Mouse (Mus musculus) layer of hippocampus, adult 6 months (tissue): Measurements from ENCODE around the gene Aire. TPM values are rescaled to one million over a fixed set of nuclear protein-coding genes. Genes with fewer than 3 reads are reported as not detected.

Source experiments
- long read RNA-seq, 2 experiments: library from polyadenylated mRNA; unstranded; transcript quantifications; one replicate each; pipeline ENCODE4 v2.0.0; 2019 to 2020
- polyA plus RNA-seq: library from polyadenylated mRNA; unstranded; fragments of <200 nt; fragmentation: Nextera tagmentation; gene quantifications from 2 replicates; pipeline ENCODE4 v1.2.3, GENCODE M21; 2021

Aire gene
- not detected in 2 replicates for polyA plus RNA-seq
- long read RNA-seq, experiment 1, result 0 reads
- long read RNA-seq, experiment 2, partial matches to known transcripts, result 0 of 5 reads
- long read RNA-seq, experiment 2, other reads (novel, unspliced or antisense), result 4 of 5 reads

DNA sequence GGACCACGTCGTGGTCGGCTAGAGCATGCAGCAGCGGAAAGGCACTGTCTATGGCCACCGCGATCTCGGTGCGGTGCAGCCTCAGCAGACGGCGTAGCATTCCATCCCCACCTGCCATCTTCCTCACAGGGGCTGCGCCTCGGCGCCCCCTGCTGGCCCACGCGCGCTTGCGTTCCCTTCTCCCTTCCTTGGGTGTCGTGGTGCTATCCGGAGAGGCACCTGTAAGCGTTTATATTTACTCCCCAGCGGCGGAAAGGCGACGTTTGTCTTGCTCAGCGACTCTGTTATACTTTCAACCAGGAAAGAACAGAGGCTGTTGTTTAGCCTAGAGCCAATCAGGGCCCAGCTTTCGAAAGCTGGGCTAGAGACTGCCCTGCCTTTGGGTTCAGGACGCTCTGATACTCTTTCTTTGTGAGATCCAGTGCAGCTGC lies at the start of gene Aire:
Gene Aire (minus strand): TSS at position 205 of the 431 bp plus-strand sequence.

DNA sequence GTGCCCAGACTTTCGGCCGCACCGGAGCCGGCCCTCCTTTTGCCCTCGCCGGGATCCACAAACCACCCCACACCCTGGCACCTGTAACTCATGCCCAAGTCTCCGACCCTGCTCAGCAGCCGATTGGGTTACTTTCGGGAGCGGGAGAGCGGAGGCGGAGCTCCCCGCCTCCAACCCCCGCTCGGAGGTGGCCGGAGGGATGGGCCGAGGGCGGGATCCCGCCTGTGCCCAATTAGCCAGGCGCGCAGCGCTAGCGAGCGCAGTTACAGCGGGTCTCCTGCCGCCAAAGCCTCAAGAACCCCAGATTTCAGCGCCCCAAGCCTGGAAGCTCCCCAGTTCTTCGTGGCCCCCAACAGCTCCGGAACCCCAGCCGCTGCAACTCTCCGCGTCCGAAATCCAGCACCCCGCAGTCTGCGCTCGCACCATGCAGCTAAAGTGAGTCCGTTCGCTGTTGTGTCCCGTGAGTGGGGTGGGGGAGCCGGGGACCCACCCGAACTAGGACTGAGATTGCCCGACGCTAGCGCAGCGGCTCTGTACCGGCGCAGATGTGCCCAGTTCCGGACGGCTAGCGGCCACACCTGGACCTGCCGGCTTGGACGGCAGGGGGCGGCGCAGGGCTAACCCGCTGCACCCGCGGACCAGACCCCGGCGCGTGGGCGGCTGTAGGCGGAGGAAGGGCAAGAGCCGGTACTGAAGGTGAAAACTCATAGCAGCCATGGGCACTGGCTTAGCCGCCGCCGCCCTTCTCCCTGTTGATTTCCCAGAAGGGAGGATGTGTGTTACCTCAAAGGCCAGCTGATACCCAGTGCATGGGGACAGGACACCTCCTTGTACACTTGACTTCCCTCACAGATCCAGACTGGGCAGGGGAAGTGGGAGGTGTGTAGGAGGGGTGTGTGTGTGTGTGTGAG lies 25.9 kb upstream of the Aire start, which contains the start of gene Icosl:
Gene Icosl (plus strand): TSS at position 202 of the 911 bp plus-strand sequence.

DNA sequence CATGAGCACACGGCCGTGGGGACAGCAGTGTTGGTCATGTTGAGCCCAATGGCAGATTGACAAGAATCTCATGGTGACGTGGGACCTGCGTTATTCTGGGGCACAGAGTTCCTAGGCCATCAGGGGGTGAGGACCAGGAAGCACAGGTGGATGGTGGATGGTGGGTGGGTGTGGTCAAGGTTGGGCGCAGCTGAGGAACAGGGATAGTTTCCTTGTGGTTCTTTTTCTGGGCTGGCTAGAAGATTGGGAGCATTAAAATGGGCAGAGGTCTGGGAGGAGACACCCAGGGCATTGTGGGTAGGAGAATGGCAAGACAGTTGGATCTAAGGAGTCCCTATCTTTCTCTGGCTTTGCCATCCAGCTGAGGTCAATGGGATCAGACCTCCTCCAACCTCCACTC lies 1.8 kb downstream of the Aire start, which contains the start of gene Dnmt3l:
Gene Dnmt3l (plus strand): TSS at position 301 of the 400 bp plus-strand sequence.

DNA sequence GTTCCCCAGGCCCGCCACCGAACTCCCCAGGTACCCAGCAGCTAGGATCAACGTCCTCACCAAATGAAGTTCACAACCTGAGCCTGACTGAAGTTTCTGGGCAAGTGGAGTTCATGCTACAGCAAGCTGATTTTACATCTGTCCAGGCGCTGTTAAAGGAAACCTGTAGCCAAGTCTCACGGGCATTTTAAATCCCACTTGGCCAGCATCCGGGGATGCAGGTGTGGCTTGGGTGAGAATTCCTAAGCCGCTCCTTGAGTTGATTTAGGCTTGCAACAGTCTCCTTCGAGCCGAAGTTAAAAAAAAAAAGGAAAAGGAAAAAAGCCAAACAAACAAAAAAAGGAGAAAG lies 33.5 kb downstream of the Aire start, which contains the start of gene Pfkl:
Gene Pfkl (minus strand): TSS at position 139 of the 349 bp plus-strand sequence.

Other genes starting within 250 kb of the Aire start
- gene Gm9639, start 248.5 kb downstream of the Aire start, polyA plus RNA-seq, result not detected in 2 replicates
- gene Gm19668, start 244.5 kb downstream of the Aire start, polyA plus RNA-seq, result not detected in 2 replicates
- gene Gm9507, start 231.8 kb downstream of the Aire start, polyA plus RNA-seq, result not detected in 2 replicates
- not detected in 2 replicates for gene Gm2696, start 228.9 kb downstream of the Aire start, polyA plus RNA-seq
- gene Krtap10-4, start 216.5 kb downstream of the Aire start, polyA plus RNA-seq, result not detected in 2 replicates
- gene Krtap10-10, start 207.7 kb downstream of the Aire start, polyA plus RNA-seq, result not detected in 2 replicates
- gene Gm36176, start 196.8 kb downstream of the Aire start, polyA plus RNA-seq, result not detected in 2 replicates
- not detected in 2 replicates for gene Gm10318, start 190.8 kb downstream of the Aire start, polyA plus RNA-seq
- not detected in 2 replicates for gene Gm3285, start 181.6 kb downstream of the Aire start, polyA plus RNA-seq
- gene Lrrc3, start 141.1 kb downstream of the Aire start, polyA plus RNA-seq, result 2.7 and 2.9 TPM in 2 replicates
- gene Trpm2, start 73.0 kb downstream of the Aire start, polyA plus RNA-seq, result 5.7 and 6.1 TPM in 2 replicates
- gene 1810043G02Rik, start 65.1 kb downstream of the Aire start, polyA plus RNA-seq, result 52.6 and 57.3 TPM in 2 replicates
- gene Pfkl, start 33.5 kb downstream of the Aire start, polyA plus RNA-seq, result 99.5 and 116 TPM in 2 replicates
- 0.82 and 1.2 TPM in 2 replicates for gene Dnmt3l, start 1.7 kb downstream of the Aire start, polyA plus RNA-seq
- 1.9 and 2.5 TPM in 2 replicates for gene Icosl, start 25.7 kb upstream of the Aire start, polyA plus RNA-seq
- 78.6 and 86.8 TPM in 2 replicates for gene D10Jhu81e, start 126.2 kb upstream of the Aire start, polyA plus RNA-seq
- 9.8 and 10.9 TPM in 2 replicates for gene Pwp2, start 141.5 kb upstream of the Aire start, polyA plus RNA-seq
- 4.3 and 4.9 TPM in 2 replicates for gene Trappc10, start 201.0 kb upstream of the Aire start, polyA plus RNA-seq